Mouse (Mus musculus) limb, embryonic 15.5 days (tissue): ENCODE measurements around the gene Agk. TPM values are rescaled to one million over a fixed set of nuclear protein-coding genes. Genes with fewer than 3 reads are reported as not detected.

ENCODE experiments used
- ATAC-seq: fragments of 200-750 bp; cut with Nextera tagmentation; 2 replicates; pipeline ENCODE4 v1.8.0; 2017; ENCODE audit warnings: low read depth, moderate TSS enrichment; ENCODE audit not compliant: insufficient number of reproducible peaks, low FRiP score, low TSS enrichment
- H3K27ac ChIP-seq: fragments of 300-500 bp; sonication (generic); 2 replicates; pipeline ENCODE4 v1.5.1; 2015; ENCODE audit warnings: moderate library complexity, mild to moderate bottlenecking, inconsistent platforms
- H3K27me3 ChIP-seq: fragments of 300-500 bp; sonication (generic); 2 replicates; pipeline ENCODE4 v1.6.1; 2015; ENCODE audit warnings: inconsistent platforms
- H3K36me3 ChIP-seq: fragments of 300-500 bp; sonication (generic); 2 replicates; pipeline ENCODE4 v1.6.1; 2015; ENCODE audit warnings: inconsistent platforms
- H3K4me1 ChIP-seq: fragments of 300-500 bp; sonication (generic); 2 replicates; pipeline ENCODE4 v1.6.1; 2015; ENCODE audit warnings: inconsistent platforms
- H3K4me2 ChIP-seq: fragments of 300-500 bp; sonication (generic); 2 replicates; pipeline ENCODE4 v1.6.1; 2015; ENCODE audit warnings: mild to moderate bottlenecking, inconsistent platforms
- H3K4me3 ChIP-seq: fragments of 300-500 bp; sonication (generic); 2 replicates; pipeline ENCODE4 v1.5.1; 2015; ENCODE audit warnings: mild to moderate bottlenecking, inconsistent platforms
- H3K9ac ChIP-seq: fragments of 300-500 bp; sonication (generic); 2 replicates; pipeline ENCODE4 v1.6.1; 2015; ENCODE audit warnings: inconsistent platforms
- H3K9me3 ChIP-seq: fragments of 300-500 bp; sonication (generic); 2 replicates; pipeline ENCODE4 v1.6.1; 2016; ENCODE audit warnings: inconsistent platforms
- WGBS: fragments of 180-500 bp; shearing (Covaris S2); methylation state at CpG from one replicate; pipeline ENCODE4 v1.1.7; 2015; 5-methylcytosine and 5-hydroxymethylcytosine counted together
- polyA plus RNA-seq: library from polyadenylated mRNA; unstranded; fragments of >200 nt; fragmentation: Nextera tagmentation; extraction: Ambion mirVana; gene quantifications from 2 replicates; pipeline ENCODE4 v1.2.1, GENCODE M21; 2015

The Agk gene
- polyA plus RNA-seq, 1 experiment from 2014 or later: 42.4 TPM

GRCm38 (mm10) chr6:40432346-40433275 lies 107.6 kb downstream of the Agk start:
- H3K27ac ChIP-seq: no peak overlapping the region
- H3K4me1 ChIP-seq: peaks cover 16% of the 10 kb centered on the region
- H3K4me3 ChIP-seq: no peak overlapping the region
- H3K9me3 ChIP-seq: no peaks in the 10 kb centered on the region
- H3K36me3 ChIP-seq: no peaks in the 10 kb centered on the region
- no peak overlapping the region for H3K4me2 ChIP-seq
- no peak for ATAC-seq
- H3K9ac ChIP-seq: no peak overlapping the region
- 0 out of 2 replicates have a peak, but pooled peaks cover 3% of the 10 kb centered on the region for H3K27me3 ChIP-seq
- WGBS: 79% methylated on average over 17 of the region's 17 CpGs

- no peak overlapping the region for H3K27ac ChIP-seq
Measured at GRCm38 (mm10) chr6:40434697-40435096, 109.7 kb downstream of the Agk start.

GRCm38 (mm10) chr6:40435151-40436046 lies 110.4 kb downstream of the Agk start:
- peak overlapping the region; percentile 92 for H3K4me2 ChIP-seq
- under 1% methylated on average over 72 of the region's 72 CpGs for WGBS
- peak overlapping the region; percentile 80 for H3K4me3 ChIP-seq
- H3K27ac ChIP-seq: peak overlapping the region; percentile 77
- no peaks in the 10 kb centered on the region for H3K36me3 ChIP-seq
- peaks cover 16% of the 10 kb centered on the region for H3K4me1 ChIP-seq
- peak; percentile 45; the same call in 1 of the 2 replicates for ATAC-seq
- H3K27me3 ChIP-seq: peaks cover 17% of the 10 kb centered on the region
- no peaks in the 10 kb centered on the region for H3K9me3 ChIP-seq
- peak overlapping the region; percentile 61 for H3K9ac ChIP-seq

More at GRCm38 (mm10) chr6:40434697-40435096, 109.7 kb downstream of the Agk start:
- Histone ChIP-seq H3K4me1 (peaks cover 16% of the 10 kb centered on the region), H3K4me3 (peak overlapping the region; percentile 80), H3K9me3 (no peaks in the 10 kb centered on the region), H3K9ac (no peak overlapping the region), H3K27me3 (peaks cover 12% of the 10 kb centered on the region; the same call in 1 of the 2 replicates), H3K4me2 (peak overlapping the region; percentile 92), H3K36me3 (no peaks in the 10 kb centered on the region)
- 11% methylated on average over 7 of the region's 7 CpGs for WGBS
- no peak for ATAC-seq

GRCm38 (mm10) chr6:40436047-40436483 lies 111.1 kb downstream of the Agk start, which contains the start of gene E330009J07Rik:
Gene E330009J07Rik, minus strand, starts transcription at chr6:40436135.
- under 1% methylated on average over 37 of the region's 38 CpGs for WGBS
- Histone ChIP-seq H3K27ac (peak within 1 kb of the TSS; percentile 77), H3K4me2 (peak within 1 kb of the TSS; percentile 92), H3K9me3 (no peaks in the 10 kb centered on the region), H3K4me3 (peak within 1 kb of the TSS; percentile 80), H3K27me3 (peaks cover 22% of the 10 kb centered on the region), H3K9ac (peak within 1 kb of the TSS; percentile 61), H3K4me1 (peaks cover 15% of the 10 kb centered on the region), H3K36me3 (no peaks in the 10 kb centered on the region)
- peak; percentile 75 for ATAC-seq

- H3K4me1 ChIP-seq: peaks cover 11% of the 10 kb centered on the region
- H3K4me3 ChIP-seq: no peak within 1 kb of the TSS
- 64% methylated on average over 5 of the region's 5 CpGs for WGBS
- no peaks in the 10 kb centered on the region for H3K36me3 ChIP-seq
- H3K9ac ChIP-seq: no peak within 1 kb of the TSS
- no peak within 1 kb of the TSS for H3K4me2 ChIP-seq
- peaks cover 28% of the 10 kb centered on the region for H3K27me3 ChIP-seq
- H3K9me3 ChIP-seq: no peaks in the 10 kb centered on the region
- ATAC-seq: no peak
- no peak within 1 kb of the TSS for H3K27ac ChIP-seq
Measured at GRCm38 (mm10) chr6:40438936-40439335, 114.0 kb downstream of the Agk start, which contains the start of gene Wee2. Gene Wee2, plus strand, starts transcription at chr6:40439088.

- H3K4me2 ChIP-seq: no peak overlapping the region
- H3K36me3 ChIP-seq: no peaks in the 10 kb centered on the region
- no peak overlapping the region for H3K4me3 ChIP-seq
- peaks cover 28% of the 10 kb centered on the region for H3K27me3 ChIP-seq
- no peak for ATAC-seq
- WGBS: 37% methylated on average over 12 of the region's 12 CpGs
- no peaks in the 10 kb centered on the region for H3K9me3 ChIP-seq
- H3K9ac ChIP-seq: no peak overlapping the region
- H3K27ac ChIP-seq: no peak overlapping the region
- peaks cover 6% of the 10 kb centered on the region for H3K4me1 ChIP-seq
Measured at GRCm38 (mm10) chr6:40439731-40440130, 114.8 kb downstream of the Agk start.

GRCm38 (mm10) chr6:40441276-40441675 lies 116.3 kb downstream of the Agk start:
- H3K27me3 ChIP-seq: peaks cover 28% of the 10 kb centered on the region
- no peaks in the 10 kb centered on the region for H3K36me3 ChIP-seq
- no peaks in the 10 kb centered on the region for H3K4me1 ChIP-seq
- H3K27ac ChIP-seq: no peak overlapping the region
- no peak overlapping the region for H3K9ac ChIP-seq
- no peak overlapping the region for H3K4me3 ChIP-seq
- H3K4me2 ChIP-seq: no peak overlapping the region
- no peaks in the 10 kb centered on the region for H3K9me3 ChIP-seq
- ATAC-seq: no peak
- WGBS: 58% methylated on average over 3 of the region's 3 CpGs

- no peaks in the 10 kb centered on the region for H3K9me3 ChIP-seq
- no peak overlapping the region for H3K27ac ChIP-seq
- H3K9ac ChIP-seq: no peak overlapping the region
- H3K4me1 ChIP-seq: no peaks in the 10 kb centered on the region
- H3K36me3 ChIP-seq: no peaks in the 10 kb centered on the region
- ATAC-seq: no peak
- no peak overlapping the region for H3K4me2 ChIP-seq
- peaks cover 28% of the 10 kb centered on the region for H3K27me3 ChIP-seq
- no peak overlapping the region for H3K4me3 ChIP-seq
- 23% methylated on average over 3 of the region's 3 CpGs for WGBS
Measured at GRCm38 (mm10) chr6:40441755-40442154, 116.8 kb downstream of the Agk start.

- no peak overlapping the region for H3K4me2 ChIP-seq
- no peak overlapping the region for H3K9ac ChIP-seq
- no peak for ATAC-seq
- H3K9me3 ChIP-seq: no peaks in the 10 kb centered on the region
- H3K4me1 ChIP-seq: no peaks in the 10 kb centered on the region
- H3K36me3 ChIP-seq: no peaks in the 10 kb centered on the region
- peaks cover 24% of the 10 kb centered on the region for H3K27me3 ChIP-seq
- no peak overlapping the region for H3K4me3 ChIP-seq
- no peak overlapping the region for H3K27ac ChIP-seq
- 18% methylated on average over 10 of the region's 10 CpGs for WGBS
Measured at GRCm38 (mm10) chr6:40443281-40443928, 118.4 kb downstream of the Agk start.
